Mouse (Mus musculus): ENCODE data around the gene Ppfia3. TPM values are rescaled to one million over a fixed set of nuclear protein-coding genes. Genes with fewer than 3 reads are reported as not detected.

The Ppfia3 gene
- polyA plus RNA-seq, 1 experiment from 2014 or later = 6.9 TPM

DNA sequence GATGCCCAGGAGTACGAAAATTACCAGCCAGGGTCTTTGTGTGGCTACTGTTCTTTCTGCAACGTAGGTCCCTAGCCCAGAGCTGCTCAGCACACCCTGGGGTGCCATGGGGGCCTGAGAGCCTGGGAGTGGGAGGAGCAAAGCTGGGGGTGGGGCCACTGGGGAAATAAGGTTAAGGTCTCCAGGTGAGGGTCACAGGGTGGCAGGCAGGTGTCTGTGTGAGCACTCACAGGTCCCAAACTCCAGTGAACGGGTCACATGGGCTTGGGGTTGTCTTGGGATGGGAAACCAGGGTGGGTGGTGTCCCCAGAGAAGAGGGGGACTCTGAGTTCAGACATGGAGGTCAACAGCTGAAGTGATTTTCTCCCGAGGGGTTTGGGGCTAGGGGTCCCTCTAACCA is 29.4 kb downstream of the Ppfia3 start:
- H3K4me1 ChIP-seq (replicated peaks) = peaks cover 58% of the 10 kb centered on the region
- no peak for ATAC-seq
- 19% methylated on average over 4 of the region's 4 CpGs for WGBS
- H3K27ac ChIP-seq = 0 out of 2 replicates have a peak overlapping the region, but pooled peaks have one; percentile 25
- no peak overlapping the region for H3K4me3 ChIP-seq (replicated peaks)
- no peaks in the 10 kb centered on the region for H3K27me3 ChIP-seq (replicated peaks)
- peak overlapping the region; percentile 92 for H3K4me2 ChIP-seq (replicated peaks)
- H3K9me3 ChIP-seq = no peaks in the 10 kb centered on the region
- no peak overlapping the region for H3K9ac ChIP-seq
- no peaks in the 10 kb centered on the region for H3K36me3 ChIP-seq

DNA sequence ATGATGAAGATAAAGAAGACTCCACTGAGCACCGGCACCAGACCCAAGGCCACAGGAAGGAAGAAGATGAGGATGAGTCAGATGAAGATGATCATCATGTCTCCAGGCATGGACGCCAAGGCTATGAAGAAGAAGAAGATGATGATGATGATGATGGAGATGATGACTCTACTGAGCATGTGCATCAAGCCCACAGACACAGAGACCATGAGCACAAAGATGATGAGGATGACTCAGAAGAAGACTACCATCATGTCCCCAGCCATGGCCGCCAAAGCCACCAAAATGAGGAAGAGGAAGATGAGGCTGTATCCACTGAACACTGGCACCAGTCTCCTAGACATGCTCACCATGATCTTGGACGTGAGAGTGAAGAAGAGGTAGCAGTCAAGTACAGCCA is 30.5 kb downstream of the Ppfia3 start:
- no peak overlapping the region for H3K4me3 ChIP-seq (replicated peaks)
- 85% methylated on average over 4 of the region's 4 CpGs for WGBS
- H3K27me3 ChIP-seq (replicated peaks) = no peaks in the 10 kb centered on the region
- H3K9me3 ChIP-seq = no peaks in the 10 kb centered on the region
- H3K4me1 ChIP-seq (replicated peaks) = peaks cover 67% of the 10 kb centered on the region
- H3K27ac ChIP-seq = no peak overlapping the region
- ATAC-seq = no peak
- H3K9ac ChIP-seq = no peak overlapping the region
- no peak overlapping the region for H3K4me2 ChIP-seq (replicated peaks)
- H3K36me3 ChIP-seq = no peaks in the 10 kb centered on the region; the same call in 1 of the 2 replicates

DNA sequence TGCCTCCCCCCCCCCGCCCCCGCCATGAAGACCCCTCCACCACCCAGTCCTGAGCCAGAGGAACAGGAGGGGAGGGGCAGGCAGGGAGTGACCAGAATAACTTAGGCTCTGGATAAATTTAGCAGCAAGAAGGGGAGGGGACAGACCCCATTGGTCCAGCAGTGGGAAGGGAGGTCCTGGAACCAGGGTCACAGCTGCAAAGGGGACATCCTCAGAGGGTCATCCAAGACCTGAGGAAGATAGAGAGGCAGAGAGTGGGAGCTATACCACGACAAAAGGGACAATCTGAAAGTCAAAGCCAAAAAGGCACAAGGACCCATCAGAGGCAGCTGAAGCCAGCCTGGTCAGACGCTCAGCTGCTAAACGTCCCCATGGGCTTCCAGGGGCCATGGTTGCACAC is 31.8 kb downstream of the Ppfia3 start, which contains the start of gene Hrc:
TSS of gene Hrc (plus strand) at position 235 of the 400 bp plus-strand sequence.
- no peaks in the 10 kb centered on the region for H3K9me3 ChIP-seq
- no peaks in the 10 kb centered on the region for H3K27me3 ChIP-seq (replicated peaks)
- no peaks in the 10 kb centered on the region; the same call in 1 of the 2 replicates for H3K36me3 ChIP-seq
- no peak within 1 kb of the TSS for H3K9ac ChIP-seq
- H3K27ac ChIP-seq = 0 out of 2 replicates have a peak within 1 kb of the TSS, but pooled peaks have one; percentile 90
- peak within 1 kb of the TSS; percentile 94 for H3K4me2 ChIP-seq (replicated peaks)
- H3K4me1 ChIP-seq (replicated peaks) = peaks cover 55% of the 10 kb centered on the region
- 31% methylated on average over 5 of the region's 5 CpGs for WGBS
- no peak within 1 kb of the TSS; the same call in 1 of the 2 replicates for H3K4me3 ChIP-seq (replicated peaks)
- ATAC-seq = no peak

DNA sequence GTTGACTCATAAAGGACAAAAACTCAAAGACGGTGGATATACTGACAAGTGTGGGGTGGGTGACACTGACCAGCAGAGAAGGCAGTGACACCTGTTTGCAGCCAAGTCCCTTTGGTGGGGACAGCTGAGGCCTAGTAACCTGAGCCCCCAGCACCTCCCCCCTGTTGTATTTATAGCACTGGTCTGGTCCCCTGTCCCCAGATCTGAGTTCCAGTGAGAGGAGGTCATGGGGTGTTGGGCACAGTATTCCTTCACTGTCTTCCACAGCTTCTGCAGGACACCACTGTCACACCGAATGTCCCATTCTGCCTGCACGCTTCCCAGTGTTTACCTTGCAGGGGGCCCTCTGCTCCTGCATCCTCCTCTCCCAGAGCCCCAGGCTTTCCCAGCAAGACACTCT is 32.2 kb downstream of the Ppfia3 start:
- no peak overlapping the region for H3K9ac ChIP-seq
- no peak for ATAC-seq
- WGBS = 26% methylated on average over 3 of the region's 3 CpGs

DNA sequence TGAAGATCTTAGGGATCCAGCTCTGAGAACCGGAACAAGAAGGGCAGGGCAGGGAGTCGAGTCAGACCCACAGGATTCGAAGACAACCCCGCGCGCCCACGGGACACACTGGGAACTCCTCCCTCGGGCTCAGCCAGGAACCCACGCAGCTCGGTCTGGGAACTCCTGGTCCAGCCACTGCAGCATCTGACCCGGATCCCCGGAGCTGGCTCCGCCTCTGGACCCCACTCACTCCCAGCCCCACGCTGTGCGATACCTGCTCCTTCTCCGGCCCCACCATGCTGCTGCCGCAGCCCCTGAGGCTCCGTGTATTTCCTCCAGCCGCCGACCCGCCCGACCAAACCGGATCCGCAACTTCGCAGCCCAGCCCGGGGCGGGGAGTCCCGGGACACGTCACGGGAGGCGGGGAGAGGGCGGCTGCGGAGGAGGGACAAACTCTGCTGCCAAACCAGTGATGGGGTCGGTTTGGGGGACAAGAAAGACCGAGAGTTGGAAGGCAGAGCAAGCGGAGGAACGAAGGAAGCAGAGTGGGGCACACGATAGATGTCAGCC is 33.3 kb downstream of the Ppfia3 start, which contains the start of gene Trpm4:
TSS of gene Trpm4 (minus strand) at position 350 of the 552 bp plus-strand sequence.
- peak; percentile 76 for ATAC-seq
- Histone ChIP-seq H3K27me3 (replicated peaks) (no peaks in the 10 kb centered on the region), H3K9ac (peak within 1 kb of the TSS; percentile 87), H3K36me3 (no peaks in the 10 kb centered on the region; the same call in 1 of the 2 replicates), H3K27ac (peak within 1 kb of the TSS; percentile 90), H3K4me3 (replicated peaks) (peak within 1 kb of the TSS; percentile 78), H3K9me3 (no peaks in the 10 kb centered on the region), H3K4me2 (replicated peaks) (peak within 1 kb of the TSS; percentile 94), H3K4me1 (replicated peaks) (peaks cover 44% of the 10 kb centered on the region)
- WGBS = under 1% methylated on average over 38 of the region's 38 CpGs

More for the DNA sequence above, 32.2 kb downstream of the Ppfia3 start:
- peaks cover 52% of the 10 kb centered on the region for H3K4me1 ChIP-seq (replicated peaks)
- 0 out of 2 replicates have a peak overlapping the region, but pooled peaks have one; percentile 90 for H3K27ac ChIP-seq
- no peaks in the 10 kb centered on the region for H3K9me3 ChIP-seq
- no peak overlapping the region for H3K4me3 ChIP-seq (replicated peaks)
- H3K36me3 ChIP-seq = no peaks in the 10 kb centered on the region; the same call in 1 of the 2 replicates
- H3K4me2 ChIP-seq (replicated peaks) = peak overlapping the region; percentile 94
- H3K27me3 ChIP-seq (replicated peaks) = no peaks in the 10 kb centered on the region

DNA sequence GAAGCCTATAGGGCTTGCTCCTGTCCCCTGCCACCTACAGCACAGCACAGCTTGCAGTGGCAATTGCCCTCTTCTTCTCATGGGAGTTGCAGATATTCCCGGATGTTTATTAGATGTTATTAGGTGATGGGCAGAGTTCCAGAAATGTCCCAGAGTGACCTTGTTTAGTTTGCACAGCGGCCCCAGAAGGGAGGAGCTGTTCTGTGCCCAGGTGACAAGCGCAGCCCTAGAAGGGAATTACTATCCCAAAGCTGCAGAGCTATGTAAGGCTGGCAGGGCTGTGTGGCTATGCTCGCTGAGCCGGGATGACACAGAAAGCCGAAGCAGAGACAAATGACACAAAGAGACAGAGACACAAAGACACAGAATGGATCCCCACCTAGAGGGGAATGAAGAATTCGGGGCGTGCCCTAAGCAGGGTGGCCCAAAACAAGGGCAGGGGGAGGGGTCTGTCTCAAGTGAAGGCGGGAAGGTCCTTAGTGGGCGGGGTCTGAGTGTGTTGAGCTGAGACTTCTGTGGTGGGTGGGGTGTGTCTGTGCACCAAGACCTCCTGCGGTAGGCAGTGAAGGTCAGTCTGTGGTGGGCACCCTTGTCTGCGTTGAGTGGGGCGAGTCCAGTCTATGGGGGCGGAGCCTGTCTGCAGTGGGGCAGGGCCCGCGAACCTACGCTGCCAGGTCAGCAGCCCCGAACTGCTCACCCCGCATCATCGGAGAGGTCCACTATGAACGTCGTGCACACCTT is 34.0 kb downstream of the Ppfia3 start:
- WGBS = under 1% methylated on average over 22 of the region's 22 CpGs
- peak; percentile 68 for ATAC-seq
- no peaks in the 10 kb centered on the region for H3K9me3 ChIP-seq
- H3K9ac ChIP-seq = peak overlapping the region; percentile 87
- H3K27me3 ChIP-seq (replicated peaks) = no peaks in the 10 kb centered on the region
- peak overlapping the region; percentile 94 for H3K4me2 ChIP-seq (replicated peaks)
- no peaks in the 10 kb centered on the region; the same call in 1 of the 2 replicates for H3K36me3 ChIP-seq
- H3K27ac ChIP-seq = peak overlapping the region; percentile 90
- peaks cover 38% of the 10 kb centered on the region for H3K4me1 ChIP-seq (replicated peaks)
- H3K4me3 ChIP-seq (replicated peaks) = peak overlapping the region; percentile 78

DNA sequence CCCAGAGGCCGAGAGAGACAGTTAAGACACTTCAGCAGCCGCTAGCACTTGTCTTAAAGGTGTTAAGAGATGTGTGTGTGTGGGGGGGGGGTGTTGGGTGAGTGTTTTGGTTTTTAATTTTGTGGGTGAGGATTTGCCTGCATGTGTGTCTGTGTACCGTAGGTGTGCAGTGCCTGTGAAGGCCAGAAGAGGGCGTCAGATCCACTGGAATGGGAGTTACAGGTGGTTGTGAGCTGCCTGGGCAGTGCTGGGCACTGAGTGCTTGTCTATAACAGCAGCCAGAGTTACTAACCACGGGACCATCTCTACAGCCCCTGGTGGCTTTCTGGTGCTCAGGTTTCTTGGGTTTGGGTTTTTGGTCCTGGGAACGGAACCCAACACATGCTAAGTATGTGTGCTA is 35.3 kb downstream of the Ppfia3 start:
- 84% methylated on average over 6 of the region's 6 CpGs for WGBS
- no peak overlapping the region for H3K9ac ChIP-seq
- no peak for ATAC-seq

DNA sequence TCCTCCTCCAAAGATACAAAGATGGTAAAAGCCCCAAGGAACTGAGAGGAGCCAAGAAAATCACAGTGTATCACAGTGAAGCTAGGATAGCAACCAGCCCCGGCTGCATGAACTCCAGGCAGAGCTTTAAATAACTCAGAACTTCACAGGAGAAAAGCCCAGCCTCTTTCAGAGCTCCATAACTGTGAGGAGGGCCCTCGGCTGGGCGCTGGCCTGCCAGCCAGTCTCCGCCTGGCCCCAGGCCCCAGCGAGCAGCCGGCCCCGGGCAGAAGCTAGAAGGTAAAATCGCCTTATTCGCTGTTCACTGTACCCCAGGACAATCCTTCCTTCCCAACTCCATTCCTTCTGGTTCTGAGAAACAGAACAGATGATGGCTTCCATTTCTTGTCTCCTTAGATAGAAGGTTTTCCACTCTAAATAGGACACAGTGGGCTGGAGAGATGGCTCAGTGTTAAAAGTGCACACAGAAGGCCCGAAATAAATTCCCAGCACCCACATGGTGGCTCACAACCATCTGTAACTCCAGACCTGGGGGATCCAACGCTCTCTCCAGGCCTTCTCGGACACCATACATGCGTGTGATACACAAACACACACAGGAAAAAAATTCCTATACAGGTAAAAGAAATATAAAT is 37.9 kb downstream of the Ppfia3 start:
- Histone ChIP-seq H3K4me1 (replicated peaks) (peaks cover 17% of the 10 kb centered on the region), H3K4me2 (replicated peaks) (no peak overlapping the region), H3K4me3 (replicated peaks) (no peak overlapping the region), H3K9me3 (no peaks in the 10 kb centered on the region), H3K27me3 (replicated peaks) (no peaks in the 10 kb centered on the region), H3K36me3 (peaks cover 24% of the 10 kb centered on the region), H3K27ac (no peak overlapping the region), H3K9ac (no peak overlapping the region)
- no peak for ATAC-seq
- WGBS = 79% methylated on average over 13 of the region's 13 CpGs

More for the DNA sequence above, 35.3 kb downstream of the Ppfia3 start:
- no peaks in the 10 kb centered on the region for H3K9me3 ChIP-seq
- peaks cover 6% of the 10 kb centered on the region for H3K36me3 ChIP-seq
- no peak overlapping the region for H3K27ac ChIP-seq
- H3K27me3 ChIP-seq (replicated peaks) = no peaks in the 10 kb centered on the region
- peaks cover 31% of the 10 kb centered on the region for H3K4me1 ChIP-seq (replicated peaks)
- H3K4me3 ChIP-seq (replicated peaks) = no peak overlapping the region
- H3K4me2 ChIP-seq (replicated peaks) = no peak overlapping the region

DNA sequence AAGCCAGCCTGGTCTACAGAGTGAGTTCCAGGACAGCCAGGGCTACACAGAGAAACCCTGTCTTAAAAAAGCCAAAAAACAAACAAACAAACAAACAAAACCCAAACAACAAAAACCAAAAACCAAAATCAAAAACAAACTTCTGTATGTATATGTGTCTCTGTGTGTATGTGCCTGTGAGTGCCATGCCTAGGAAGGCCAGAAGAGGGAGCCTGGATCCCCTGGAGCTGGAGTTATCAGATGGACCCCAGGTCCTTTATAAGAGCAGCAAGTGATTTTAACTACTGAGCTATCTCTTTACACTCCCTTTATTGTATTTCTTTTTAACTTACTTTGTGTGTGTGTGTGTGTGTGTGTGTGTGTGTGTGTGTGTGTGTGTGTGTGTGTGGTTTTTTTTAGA is 41.0 kb downstream of the Ppfia3 start:
- Histone ChIP-seq H3K27me3 (replicated peaks) (no peaks in the 10 kb centered on the region), H3K4me3 (replicated peaks) (no peak overlapping the region), H3K4me1 (replicated peaks) (0 out of 2 replicates have a peak, but pooled peaks cover 3% of the 10 kb centered on the region), H3K9ac (no peak overlapping the region), H3K9me3 (no peaks in the 10 kb centered on the region), H3K36me3 (peaks cover 25% of the 10 kb centered on the region), H3K4me2 (replicated peaks) (no peak overlapping the region), H3K27ac (no peak overlapping the region)
- ATAC-seq = no peak

DNA sequence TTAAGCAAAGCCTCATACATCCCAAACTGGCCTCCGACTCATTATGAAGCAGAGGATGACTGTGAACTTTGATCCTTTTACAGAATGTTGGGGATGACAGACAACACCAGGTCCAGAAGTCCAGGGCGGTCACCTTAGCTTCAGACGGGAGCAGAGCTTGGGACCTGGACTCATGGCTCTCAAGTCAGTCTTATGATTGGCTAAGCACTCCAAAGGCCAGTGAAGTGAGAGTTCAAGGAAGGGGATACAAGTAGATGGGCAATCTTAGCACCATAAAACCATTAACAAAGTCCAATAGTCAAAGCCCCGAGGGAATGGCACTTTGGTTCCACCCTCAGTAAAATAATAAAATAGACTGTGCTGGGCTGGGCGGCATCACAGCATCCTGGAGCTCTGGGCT is 43.8 kb downstream of the Ppfia3 start:
- H3K9me3 ChIP-seq = no peaks in the 10 kb centered on the region
- H3K27ac ChIP-seq = 0 out of 2 replicates have a peak overlapping the region, but pooled peaks have one; percentile 49
- H3K4me2 ChIP-seq (replicated peaks) = peak overlapping the region; percentile 12; the same call in 1 of the 2 replicates
- H3K36me3 ChIP-seq = peaks cover 25% of the 10 kb centered on the region
- no peak overlapping the region for H3K9ac ChIP-seq
- H3K4me1 ChIP-seq (replicated peaks) = 0 out of 2 replicates have a peak, but pooled peaks cover 3% of the 10 kb centered on the region
- no peaks in the 10 kb centered on the region for H3K27me3 ChIP-seq (replicated peaks)
- peak; percentile 93 for ATAC-seq
- 57% methylated on average over 5 of the region's 5 CpGs for WGBS
- H3K4me3 ChIP-seq (replicated peaks) = no peak overlapping the region

DNA sequence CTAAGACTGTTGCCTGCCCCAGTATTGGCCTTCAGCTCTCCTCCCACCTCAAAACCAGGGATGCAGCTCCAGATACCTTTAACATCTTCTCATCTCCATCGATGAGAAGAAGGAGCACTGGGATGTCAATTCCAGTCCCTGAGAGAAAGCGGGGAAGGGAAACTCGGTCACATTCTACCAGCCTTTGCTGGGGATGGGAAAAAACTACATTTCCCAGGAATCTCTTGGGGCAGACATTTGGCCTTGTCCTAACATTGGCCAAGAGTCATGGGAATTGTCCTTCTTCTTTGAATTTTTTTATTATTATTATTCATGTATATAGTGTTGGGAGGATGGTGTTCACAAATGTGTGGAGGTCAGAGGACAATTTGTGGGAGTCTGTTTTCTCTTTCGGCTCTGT is 44.6 kb downstream of the Ppfia3 start:
- H3K27me3 ChIP-seq (replicated peaks) = no peaks in the 10 kb centered on the region
- 0 out of 2 replicates have a peak overlapping the region, but pooled peaks have one; percentile 49 for H3K27ac ChIP-seq
- 85% methylated on average over 4 of the region's 4 CpGs for WGBS
- no peak overlapping the region for H3K9ac ChIP-seq
- peaks cover 23% of the 10 kb centered on the region for H3K36me3 ChIP-seq
- no peak for ATAC-seq
- H3K4me1 ChIP-seq (replicated peaks) = 0 out of 2 replicates have a peak, but pooled peaks cover 3% of the 10 kb centered on the region
- H3K9me3 ChIP-seq = no peaks in the 10 kb centered on the region
- H3K4me2 ChIP-seq (replicated peaks) = no peak overlapping the region
- H3K4me3 ChIP-seq (replicated peaks) = no peak overlapping the region

DNA sequence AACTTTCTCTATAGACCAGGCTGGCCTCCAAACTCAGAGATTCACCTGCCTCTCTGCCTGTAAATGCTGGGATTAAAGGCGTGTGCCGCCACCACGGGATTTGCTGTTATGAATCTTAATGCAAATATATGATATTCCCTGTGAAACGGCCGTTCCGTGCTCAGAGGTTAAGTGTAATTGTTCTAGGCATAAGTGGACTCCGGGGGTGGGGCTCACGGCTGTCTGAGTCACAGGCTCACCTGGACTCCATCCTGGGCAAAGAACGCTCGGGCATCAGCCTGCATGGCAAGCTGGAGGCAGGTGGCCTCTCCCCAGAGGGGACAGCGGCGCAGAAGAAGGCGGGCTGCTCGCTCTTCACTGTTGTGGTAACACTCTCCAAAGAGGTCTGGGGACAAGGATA is 50.3 kb downstream of the Ppfia3 start:
- no peaks in the 10 kb centered on the region for H3K36me3 ChIP-seq
- no peak overlapping the region for H3K4me3 ChIP-seq (replicated peaks)
- no peak overlapping the region for H3K27ac ChIP-seq
- no peaks in the 10 kb centered on the region for H3K27me3 ChIP-seq (replicated peaks)
- peaks cover 10% of the 10 kb centered on the region; the same call in 1 of the 2 replicates for H3K4me1 ChIP-seq (replicated peaks)
- ATAC-seq = peak; percentile 29
- H3K9me3 ChIP-seq = no peaks in the 10 kb centered on the region
- no peak overlapping the region for H3K9ac ChIP-seq
- no peak overlapping the region for H3K4me2 ChIP-seq (replicated peaks)
- WGBS = 85% methylated on average over 14 of the region's 14 CpGs

Measured in intestine, embryonic 15.5 days (tissue).